Mouse (Mus musculus) megakaryocyte, adult 5-6 weeks (primary cell): Measurements from ENCODE around the gene Homez. TPM values are rescaled to one million over a fixed set of nuclear protein-coding genes. Genes with fewer than 3 reads are reported as not detected.

Experiments
- ATAC-seq: 2 replicates; pipeline ENCODE4 v1.8.0; 2016; ENCODE audit warnings: mild to moderate bottlenecking, inconsistent platforms; ENCODE audit not compliant: poor library complexity, severe bottlenecking
- total RNA-seq, 2 experiments: library from RNA; stranded (forward) in 1 of 2; stranded (reverse) in 1 of 2; fragments of 153-499, 151-499 nt in 1 of 2; fragments of 221-1000, 200-1000 nt in 1 of 2; gene quantifications; 2 replicates each; pipeline versions ENCODE4 v1.2.3 to v1.2.4; 2015 to 2017

The Homez gene
- total RNA-seq (2015) (6.3 and 6.8 TPM in 2 replicates), total RNA-seq (2017) (4.6 and 13.3 TPM in 2 replicates)

DNA sequence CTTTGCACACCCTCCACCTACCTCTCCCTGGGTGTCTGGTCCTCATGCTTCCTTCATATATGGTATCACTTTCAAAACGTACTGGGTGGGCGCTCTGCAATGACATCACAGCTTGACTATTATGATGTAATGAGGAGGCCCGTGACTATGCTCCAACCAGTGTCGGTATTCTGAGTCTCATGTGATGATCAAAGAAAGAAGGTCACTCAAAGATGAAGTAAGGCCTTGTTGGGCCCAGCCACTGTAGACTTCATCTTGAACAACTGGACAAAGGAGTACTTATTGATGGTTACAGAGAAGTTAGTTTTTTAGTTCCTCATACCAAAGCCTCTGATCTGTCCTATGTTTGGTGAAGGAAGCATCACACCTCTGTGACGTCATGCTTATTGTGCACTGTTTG is at the start of gene Homez:
Gene Homez (minus strand): TSS at position 101 of the 400 bp plus-strand sequence.
- ATAC-seq = no peak

DNA sequence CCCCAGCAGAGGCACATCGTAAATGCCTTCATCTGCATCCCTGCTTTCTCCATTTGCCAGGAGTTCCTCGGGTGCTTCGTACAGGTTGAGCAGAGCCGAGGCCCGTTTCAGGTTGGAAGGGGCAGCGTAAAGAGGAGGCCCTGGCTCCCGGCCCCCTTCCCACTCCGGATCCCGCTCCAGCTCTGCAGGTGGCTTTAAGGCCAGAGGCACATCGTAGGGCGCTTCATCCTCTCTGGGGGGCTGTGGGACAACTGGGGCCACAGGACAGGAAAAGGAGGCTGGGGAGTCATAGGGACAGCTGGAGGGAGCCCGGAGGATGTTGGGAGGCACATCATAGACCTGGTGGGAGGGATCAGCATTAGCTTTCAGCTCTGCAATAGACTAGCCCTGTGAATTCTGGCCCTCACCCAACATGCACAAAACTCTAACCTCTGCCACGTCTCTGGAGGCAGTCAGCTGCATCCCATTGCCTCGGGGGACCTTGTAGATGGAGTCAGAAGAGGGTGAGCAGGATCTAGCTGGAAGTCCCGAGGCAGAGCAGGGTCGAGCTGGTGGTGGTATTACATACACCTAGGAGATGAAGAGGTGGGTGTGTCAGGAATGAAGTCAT is 49.4 kb upstream of the Homez start:
- ATAC-seq = no peak

- ATAC-seq = no peak
Measured at GRCm38 (mm10) chr14:54913343-54913742, 42.6 kb upstream of the Homez start.

DNA sequence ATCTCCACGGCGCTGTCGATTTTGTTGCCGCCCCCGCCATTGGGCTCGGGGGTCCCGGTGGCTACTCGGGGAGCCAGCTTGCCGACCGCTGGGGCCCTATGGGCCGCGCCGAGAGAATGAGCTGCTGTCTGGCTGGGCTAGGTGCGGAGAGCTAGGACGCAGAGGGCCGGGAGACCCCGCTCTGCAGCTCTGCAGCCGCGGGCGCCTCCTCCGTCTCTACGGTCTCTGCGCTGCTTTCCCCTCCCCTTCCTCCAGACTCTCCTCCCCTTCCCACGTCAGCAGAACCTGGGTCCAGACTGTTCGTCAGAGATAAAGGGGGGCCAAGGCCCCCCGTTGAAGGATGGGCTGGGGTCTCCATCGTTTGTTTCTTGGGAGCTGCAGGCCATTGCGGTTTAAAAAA is 42.1 kb upstream of the Homez start, which contains the start of gene Slc22a17:
Gene Slc22a17 (minus strand): TSS at position 247 of the 400 bp plus-strand sequence.
- 0 out of 2 replicates have a peak, but pooled peaks have one; percentile 48 for ATAC-seq

DNA sequence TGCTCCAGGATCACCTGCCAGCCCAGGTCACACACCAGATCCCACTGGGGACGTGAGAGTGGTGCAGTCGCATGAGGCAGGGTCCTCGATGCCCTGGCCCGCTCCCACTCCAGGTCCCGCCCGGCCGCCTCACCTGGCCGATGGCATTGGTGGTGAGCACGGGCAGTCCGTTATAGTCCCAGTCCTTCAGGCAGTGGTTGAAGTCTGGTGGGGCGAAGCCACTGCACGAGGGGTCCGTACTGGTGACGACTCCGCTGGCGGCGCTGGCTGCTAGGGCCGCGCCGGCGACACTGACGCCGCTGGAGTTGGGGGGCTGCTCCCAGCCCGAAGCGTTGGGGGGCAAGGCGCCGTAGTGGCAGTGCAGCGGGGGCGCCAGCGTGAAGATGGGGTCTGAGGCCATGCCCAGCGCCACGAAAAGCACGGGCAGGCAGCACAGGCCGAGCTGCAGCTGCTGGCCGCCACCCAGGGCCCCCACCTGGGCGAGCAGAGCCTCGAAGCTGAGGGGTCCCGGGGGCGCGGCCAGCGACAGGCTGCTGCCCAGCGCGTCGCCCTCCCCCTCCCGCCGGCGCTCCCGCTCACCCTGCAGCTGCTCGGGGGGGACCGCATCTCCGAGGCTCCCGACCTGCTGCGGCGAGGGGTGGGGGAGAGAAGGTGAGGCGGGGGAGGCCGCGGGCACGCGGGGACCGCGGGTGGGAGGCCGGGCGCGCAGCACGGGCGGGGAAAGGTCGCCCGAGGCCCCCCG is 41.5 kb upstream of the Homez start:
- ATAC-seq = no peak

DNA sequence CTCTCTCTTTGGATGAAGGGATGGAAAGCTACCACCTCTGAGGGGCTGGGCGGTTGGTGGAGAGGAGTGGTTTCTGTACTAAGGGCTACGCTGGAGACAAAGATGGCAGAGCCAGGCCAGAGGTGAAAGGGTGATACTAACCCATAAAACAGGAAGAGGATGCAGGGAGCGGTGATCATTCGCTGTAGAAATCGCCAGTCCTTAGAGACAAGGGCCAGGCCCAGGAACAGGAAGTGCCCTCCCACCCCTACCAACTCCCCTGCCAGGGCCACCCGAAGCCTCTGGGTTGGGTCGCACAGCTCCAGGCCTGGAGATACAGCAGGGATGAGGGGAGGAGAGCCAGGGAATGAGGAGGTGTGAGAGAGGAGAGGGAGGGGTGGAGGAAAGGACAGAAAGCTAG is 37.9 kb upstream of the Homez start:
- peak; percentile 51 for ATAC-seq

- ATAC-seq = no peak
Measured at GRCm38 (mm10) chr14:54903641-54904040, 32.9 kb upstream of the Homez start.

- ATAC-seq = peak; percentile 94
Measured at GRCm38 (mm10) chr14:54900383-54900782, 29.6 kb upstream of the Homez start.

GRCm38 (mm10) chr14:54897445-54897844 is 26.7 kb upstream of the Homez start:
- no peak for ATAC-seq

DNA sequence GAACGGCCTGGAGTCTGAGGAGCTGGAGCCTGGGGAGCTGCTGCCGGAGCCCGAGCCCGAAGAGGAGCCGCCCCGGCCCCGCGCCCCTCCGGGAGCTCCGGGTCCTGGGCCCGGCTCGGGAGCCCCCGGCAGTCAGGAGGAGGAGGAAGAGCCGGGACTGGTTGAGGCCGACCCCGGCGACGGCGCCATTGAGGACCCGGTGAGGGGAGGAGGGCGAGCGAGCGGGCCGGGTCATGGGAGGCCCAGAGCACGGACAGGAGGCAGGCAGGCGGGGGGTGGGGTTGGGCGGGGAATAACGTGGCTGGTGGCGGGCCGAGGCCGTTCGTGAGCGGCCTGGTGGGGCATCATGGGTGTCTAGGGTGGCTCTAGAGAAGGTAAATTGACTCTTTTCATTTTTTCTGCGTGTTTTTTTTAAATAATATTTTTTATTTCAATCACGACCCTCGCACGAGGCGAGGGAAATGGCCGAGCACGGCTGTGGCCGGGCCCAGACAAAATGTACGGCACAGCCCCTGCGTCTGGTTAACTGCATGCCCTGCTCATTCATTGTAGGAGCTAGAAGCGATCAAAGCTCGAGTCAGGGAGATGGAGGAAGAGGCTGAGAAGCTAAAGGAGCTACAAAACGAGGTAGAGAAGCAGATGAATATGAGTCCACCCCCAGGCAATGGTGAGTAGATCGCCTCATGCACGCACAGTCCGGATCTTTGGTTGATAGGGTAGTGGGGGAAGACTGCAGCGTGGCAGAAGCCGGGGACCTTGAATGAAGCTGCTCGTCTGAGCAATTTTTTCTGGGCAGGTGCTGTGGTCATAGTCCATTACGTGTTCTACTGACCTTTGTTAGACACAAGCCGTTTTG is 23.8 kb upstream of the Homez start:
- ATAC-seq = peak; percentile 20; the same call in 1 of the 2 replicates

- ATAC-seq = peak; percentile 96
Measured at GRCm38 (mm10) chr14:54893651-54894181, 23.0 kb upstream of the Homez start.

- no peak for ATAC-seq
Measured at GRCm38 (mm10) chr14:54892200-54892599, 21.4 kb upstream of the Homez start, which contains the start of gene Pabpn1. TSS of gene Pabpn1 (plus strand) at chr14:54892500.

- no peak for ATAC-seq
Measured at GRCm38 (mm10) chr14:54885309-54885708, 14.5 kb upstream of the Homez start.

GRCm38 (mm10) chr14:54884022-54884712 is 13.4 kb upstream of the Homez start:
- no peak for ATAC-seq

- ATAC-seq = peak; percentile 90
Measured at GRCm38 (mm10) chr14:54883154-54884021, 12.6 kb upstream of the Homez start, which contains the start of the genes Bcl2l2 and Gm20521. TSS of gene Bcl2l2 (plus strand) at chr14:54883377. TSS of gene Gm20521 (plus strand) at chr14:54883441.

DNA sequence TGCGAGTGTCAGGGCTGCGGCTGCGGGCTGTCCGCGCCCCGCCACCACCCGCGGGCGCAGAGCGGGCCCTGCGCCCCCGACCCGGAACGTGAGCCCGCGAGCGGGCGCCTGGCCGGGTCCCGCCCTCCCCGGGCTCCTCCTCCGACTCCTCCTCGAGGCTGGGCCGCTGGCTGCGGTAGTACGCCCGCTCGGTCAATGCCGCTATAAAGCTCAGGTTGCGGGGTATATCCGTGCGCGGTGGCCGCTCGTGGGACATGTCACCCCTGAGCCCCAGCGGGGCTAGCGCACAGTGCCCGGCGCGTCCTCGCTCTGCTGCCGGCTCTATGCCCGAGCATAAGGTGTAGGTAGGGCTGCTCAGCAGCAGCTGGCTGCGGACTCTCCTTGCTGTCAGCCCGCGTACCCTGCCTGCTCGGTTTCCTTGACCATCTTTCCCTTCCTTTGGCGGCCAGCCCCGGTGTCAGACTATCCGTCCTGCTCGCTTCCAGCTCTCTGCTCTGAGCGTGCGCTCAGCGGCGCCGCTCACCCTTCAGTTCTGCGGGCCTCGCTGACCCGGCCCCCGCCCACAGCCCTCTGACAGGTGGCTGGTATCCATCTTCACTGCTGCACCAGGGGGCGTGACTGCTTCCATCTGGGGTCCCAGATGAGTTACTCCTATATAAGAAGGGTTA is 6.4 kb upstream of the Homez start, which contains the start of gene Ppp1r3e:
Gene Ppp1r3e (minus strand): TSS at position 503 of the 668 bp plus-strand sequence.
- ATAC-seq = peak; percentile 69

GRCm38 (mm10) chr14:54876539-54877047 is 5.8 kb upstream of the Homez start:
- ATAC-seq = peak; percentile 77

- ATAC-seq = peak; percentile 13
Measured at GRCm38 (mm10) chr14:54875844-54876538, 5.2 kb upstream of the Homez start.
